Mouse (Mus musculus): ENCODE data around the gene Tanc2.

DNA sequence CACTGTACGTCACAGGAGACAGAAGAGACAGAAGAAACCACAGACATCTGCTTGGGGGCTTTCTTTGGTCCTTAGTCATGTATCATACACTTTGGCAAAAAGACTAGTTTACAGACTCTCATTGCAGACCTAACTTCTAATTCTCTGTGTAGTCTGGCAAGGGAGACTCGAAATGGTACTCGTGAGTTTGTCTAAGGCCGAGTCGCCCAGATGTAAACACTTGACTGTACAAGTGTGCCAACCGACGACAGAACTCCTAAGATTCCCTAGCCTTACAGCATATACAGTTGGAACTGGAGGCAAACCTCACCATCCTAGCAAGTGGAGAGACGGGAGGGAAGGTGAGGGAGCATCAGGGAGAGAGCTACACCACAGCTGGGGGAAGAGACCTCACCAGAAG, 344.0 kb downstream of the Tanc2 start:
- TF ChIP-seq CTCF (IDR thresholded peaks at IDR 0.05; ENCODE audit: insufficient read depth, low read length) (no peak), POLR2A (IDR thresholded peaks at IDR 0.05; ENCODE audit: borderline replicate concordance, extremely low read depth, low read depth, low read length) (no peak)

Data from lung, adult 2 months (tissue).